Mouse (Mus musculus): ENCODE data around the gene Gpm6b. TPM values are rescaled to one million over a fixed set of nuclear protein-coding genes. Genes with fewer than 3 reads are reported as not detected.

The Gpm6b gene
- total RNA-seq, 2 experiments from 2014 or later, result 0.84 TPM; not detected in 1

- ATAC-seq (replicated peaks; ENCODE audit: low FRiP score, poor library complexity, severe bottlenecking), result no peak
Measured at GRCm38 (mm10) chrX:166293465-166293864, 54.8 kb downstream of the Gpm6b start.

GRCm38 (mm10) chrX:166302791-166303190, 64.1 kb downstream of the Gpm6b start:
- no peak for ATAC-seq (replicated peaks; ENCODE audit: low FRiP score, poor library complexity, severe bottlenecking)

GRCm38 (mm10) chrX:166304355-166304754, 65.6 kb downstream of the Gpm6b start:
- ATAC-seq (replicated peaks; ENCODE audit: low FRiP score, poor library complexity, severe bottlenecking), result no peak

GRCm38 (mm10) chrX:166307437-166308222, 68.9 kb downstream of the Gpm6b start:
- ATAC-seq (replicated peaks; ENCODE audit: low FRiP score, poor library complexity, severe bottlenecking), result no peak

- ATAC-seq (replicated peaks; ENCODE audit: low FRiP score, poor library complexity, severe bottlenecking), result no peak
Measured at GRCm38 (mm10) chrX:166308798-166309197, 70.1 kb downstream of the Gpm6b start.

GRCm38 (mm10) chrX:166315251-166315650, 76.5 kb downstream of the Gpm6b start:
- no peak for ATAC-seq (replicated peaks; ENCODE audit: low FRiP score, poor library complexity, severe bottlenecking)

GRCm38 (mm10) chrX:166316552-166317375, 78.1 kb downstream of the Gpm6b start:
- ATAC-seq (replicated peaks; ENCODE audit: low FRiP score, poor library complexity, severe bottlenecking), result no peak

- ATAC-seq (replicated peaks; ENCODE audit: low FRiP score, poor library complexity, severe bottlenecking), result no peak
Measured at GRCm38 (mm10) chrX:166317376-166317679, 78.6 kb downstream of the Gpm6b start.

- no peak for ATAC-seq (replicated peaks; ENCODE audit: low FRiP score, poor library complexity, severe bottlenecking)
Measured at GRCm38 (mm10) chrX:166323226-166323625, 84.5 kb downstream of the Gpm6b start.

GRCm38 (mm10) chrX:166327621-166328020, 88.9 kb downstream of the Gpm6b start:
- ATAC-seq (replicated peaks; ENCODE audit: low FRiP score, poor library complexity, severe bottlenecking), result no peak

- no peak for ATAC-seq (replicated peaks; ENCODE audit: low FRiP score, poor library complexity, severe bottlenecking)
Measured at GRCm38 (mm10) chrX:166328219-166328901, 89.6 kb downstream of the Gpm6b start.

GRCm38 (mm10) chrX:166328904-166329451, 90.3 kb downstream of the Gpm6b start:
- no peak for ATAC-seq (replicated peaks; ENCODE audit: low FRiP score, poor library complexity, severe bottlenecking)

GRCm38 (mm10) chrX:166334516-166335136, 95.9 kb downstream of the Gpm6b start:
- ATAC-seq (replicated peaks; ENCODE audit: low FRiP score, poor library complexity, severe bottlenecking), result no peak

- ATAC-seq (replicated peaks; ENCODE audit: low FRiP score, poor library complexity, severe bottlenecking), result no peak
Measured at GRCm38 (mm10) chrX:166338353-166338752, 99.6 kb downstream of the Gpm6b start.

GRCm38 (mm10) chrX:166338784-166339520, 100.2 kb downstream of the Gpm6b start:
- no peak for ATAC-seq (replicated peaks; ENCODE audit: low FRiP score, poor library complexity, severe bottlenecking)

- no peak for ATAC-seq (replicated peaks; ENCODE audit: low FRiP score, poor library complexity, severe bottlenecking)
Measured at GRCm38 (mm10) chrX:166339911-166340310, 101.2 kb downstream of the Gpm6b start.

GRCm38 (mm10) chrX:166341795-166342194, 103.1 kb downstream of the Gpm6b start:
- no peak for ATAC-seq (replicated peaks; ENCODE audit: low FRiP score, poor library complexity, severe bottlenecking)

GRCm38 (mm10) chrX:166344228-166345015, 105.7 kb downstream of the Gpm6b start:
- ATAC-seq (replicated peaks; ENCODE audit: low FRiP score, poor library complexity, severe bottlenecking), result no peak

All from erythroid progenitor cell, adult 5-6 weeks (primary cell).